ENCODE assay signal across 9 mouse cellular contexts in the genomic region with DNA sequence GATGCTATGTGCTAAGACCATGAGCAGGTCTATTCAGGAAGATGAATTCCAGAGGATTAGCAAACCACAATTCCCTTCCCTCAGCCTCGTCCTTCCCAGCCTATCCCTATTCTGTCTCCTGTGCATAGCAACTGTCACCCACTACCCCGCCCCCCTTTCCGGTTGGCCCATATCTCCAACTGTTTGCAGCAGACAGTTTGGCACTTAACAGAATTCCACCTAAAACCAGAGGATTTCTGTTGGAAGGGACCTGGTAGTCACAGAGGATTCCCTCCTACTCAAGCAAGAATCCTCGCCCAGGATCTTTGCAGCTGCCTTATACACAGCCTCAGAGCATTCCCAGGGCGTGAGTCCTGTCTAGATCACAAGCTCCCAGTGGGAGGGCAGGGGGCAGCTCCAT. TPM values are rescaled to one million over a fixed set of nuclear protein-coding genes. Genes with fewer than 3 reads are reported as not detected.
DNase-seq lines count a peak whose midpoint lies in the region; ATAC-seq and TF ChIP-seq lines count a peak whose summit lies in the region.
"Had no signal": no experiment of that assay in that cellular context is flagged by ENCODE, and none has a peak within 500 bp of the region (broad histone marks: within the 10 kb centered on the region; RNA-seq: fewer than 3 reads in every experiment).

No protein-coding gene starts in this region.

- H3K36me3 ChIP-seq in lung, embryonic 16.5 days (ENCODE audit: control insufficient read depth, insufficient read depth, low read length): no peaks in the 10 kb centered on the region
- H3K36me3 ChIP-seq in heart, embryonic 13.5 days: peaks cover 21% of the 10 kb centered on the region
- H3K36me3 ChIP-seq in myocyte (ENCODE audit: control insufficient read depth, insufficient read depth): peaks cover 8% of the 10 kb centered on the region
- H3K36me3 ChIP-seq: limb, embryonic 13.5 days had no signal

- no peak for TF ChIP-seq CTCF in gastrocnemius, adult 2 months (IDR thresholded peaks at IDR 0.05)
- no peak for TF ChIP-seq CTCF in lung, adult 2 months (IDR thresholded peaks at IDR 0.05; ENCODE audit: insufficient read depth, low read length)

- H3K9ac ChIP-seq in lung, embryonic 16.5 days (ENCODE audit: low read length): peak overlapping the region; percentile 17; the same call in 1 of the 2 replicates
- H3K9ac ChIP-seq in heart, embryonic 13.5 days: peak overlapping the region; percentile 9; the same call in 1 of the 2 replicates
- H3K9ac ChIP-seq: limb, embryonic 13.5 days had no signal

- no peak for DNase-seq in gastrocnemius, adult 2 months
- no peak for DNase-seq in gastrocnemius, postnatal 25 days
- no peak for DNase-seq in lung, adult 2 months
- DNase-seq in cerebellum, adult 9-11 months: no peak
- no peak for DNase-seq in cerebellum, postnatal 36 days

- 22% methylated on average over 5 of the region's 5 CpGs for WGBS in lung, embryonic 16.5 days
- WGBS in lung, adult 2 months: 51% methylated on average over 5 of the region's 5 CpGs
- WGBS in heart, embryonic 13.5 days: 35% methylated on average over 5 of the region's 5 CpGs

- no peak overlapping the region for H3ac ChIP-seq in myocyte (ENCODE audit: control insufficient read depth, insufficient read length)

- peaks cover 6% of the 10 kb centered on the region for H3K79me2 ChIP-seq in myocyte (ENCODE audit: control insufficient read depth, insufficient read depth)

- peaks cover 33% of the 10 kb centered on the region for H3K4me1 ChIP-seq in lung, embryonic 16.5 days (replicated peaks; ENCODE audit: control insufficient read depth, insufficient read depth, low read length)
- H3K4me1 ChIP-seq in lung, adult 2 months (ENCODE audit: control insufficient read depth, insufficient read depth, low read length): peaks cover 22% of the 10 kb centered on the region
- peaks cover 49% of the 10 kb centered on the region for H3K4me1 ChIP-seq in heart, embryonic 13.5 days

- no peaks in the 10 kb centered on the region for H3K9me3 ChIP-seq in lung, embryonic 16.5 days (ENCODE audit: control insufficient read depth, low read length)
- no peaks in the 10 kb centered on the region for H3K9me3 ChIP-seq in heart, embryonic 13.5 days
- H3K9me3 ChIP-seq: limb, embryonic 13.5 days had no signal

- H3K27me3 ChIP-seq in lung, embryonic 16.5 days (ENCODE audit: control insufficient read depth, insufficient read depth, low read depth, low read length): no peaks in the 10 kb centered on the region
- no peaks in the 10 kb centered on the region for H3K27me3 ChIP-seq in heart, embryonic 13.5 days (replicated peaks)
- no peaks in the 10 kb centered on the region for H3K27me3 ChIP-seq in myocyte (ENCODE audit: control insufficient read depth, insufficient read depth, insufficient read length)
- H3K27me3 ChIP-seq: limb, embryonic 13.5 days had no signal

- peak overlapping the region; percentile 51 for H3K27ac ChIP-seq in gastrocnemius, adult 2 months
- H3K27ac ChIP-seq in lung, embryonic 16.5 days (ENCODE audit: low read length): peak overlapping the region; percentile 81
- H3K27ac ChIP-seq in heart, embryonic 13.5 days (replicated peaks): peak overlapping the region; percentile 87
- H3K27ac ChIP-seq: limb, embryonic 13.5 days had no signal

- intact Hi-C loops in gastrocnemius, adult 2 months (cut with DNase I): no loop called here

- ATAC-seq in lung, embryonic 16.5 days (ENCODE audit: low read depth): peak; percentile 57
- ATAC-seq in heart, embryonic 13.5 days (ENCODE audit: extremely low read depth, insufficient number of reproducible peaks, low FRiP score, low TSS enrichment): no peak

- TF ChIP-seq POLR2A in lung, adult 2 months (IDR thresholded peaks at IDR 0.05; ENCODE audit: borderline replicate concordance, extremely low read depth, low read depth, low read length): no peak
- TF ChIP-seq POLR2A in myocyte (IDR thresholded peaks at IDR 0.05; ENCODE audit: insufficient read length, low read depth): no peak

- no peak overlapping the region for H3K4me2 ChIP-seq in lung, embryonic 16.5 days (ENCODE audit: low read depth, low read length)
- peak overlapping the region; percentile 14 for H3K4me2 ChIP-seq in heart, embryonic 13.5 days
- H3K4me2 ChIP-seq in myocyte (ENCODE audit: low read depth): peak overlapping the region; percentile 93
- H3K4me2 ChIP-seq: limb, embryonic 13.5 days had no signal

- H3K4me3 ChIP-seq in gastrocnemius, adult 2 months: no peak overlapping the region
- H3K4me3 ChIP-seq in lung, embryonic 16.5 days (ENCODE audit: low read length): no peak overlapping the region
- no peak overlapping the region for H3K4me3 ChIP-seq in lung, adult 2 months (replicated peaks; ENCODE audit: extremely low read depth, low read depth, low read length)
- no peak overlapping the region for H3K4me3 ChIP-seq in heart, embryonic 13.5 days
- no peak overlapping the region for H3K4me3 ChIP-seq in myocyte
- H3K4me3 ChIP-seq: limb, embryonic 13.5 days had no signal

TF ChIP-seq in myocyte, 11 proteins besides CTCF, POLR2A, EP300 and RAD21:
- no peak for TF ChIP-seq REST (IDR thresholded peaks at IDR 0.05; ENCODE audit: insufficient read depth, insufficient read length)
- no peak for TF ChIP-seq E2F4 (IDR thresholded peaks at IDR 0.05; ENCODE audit: insufficient read depth)
- TF ChIP-seq TCF3 (IDR thresholded peaks at IDR 0.05; ENCODE audit: insufficient read length, low read depth): no peak
- TF ChIP-seq CEBPB (IDR thresholded peaks at IDR 0.05; ENCODE audit: insufficient read depth, poor library complexity, severe bottlenecking): 0 out of 2 replicates have a peak, but pooled peaks have one; percentile 57
- peak; percentile 38 for TF ChIP-seq TCF12 (IDR thresholded peaks at IDR 0.05; ENCODE audit: insufficient read depth, poor library complexity, severe bottlenecking)
- peak in 2 of 3 experiments; percentile 50 to 65 for TF ChIP-seq MYOD1 (IDR thresholded peaks at IDR 0.05; ENCODE audit: control insufficient read depth in 1 of 3, insufficient read length in 2 of 3, low read depth in 2 of 3)
- TF ChIP-seq SRF (IDR thresholded peaks at IDR 0.05; ENCODE audit: control insufficient read depth, insufficient read length, low read depth): no peak
- TF ChIP-seq USF1 (IDR thresholded peaks at IDR 0.05; ENCODE audit: low read depth): no peak
- TF ChIP-seq POLR2AphosphoS2 (IDR thresholded peaks at IDR 0.05; ENCODE audit: insufficient read length, low read depth): no peak
- peak in 2 of 3 experiments; percentile 41 to 79 for TF ChIP-seq MYOG (IDR thresholded peaks at IDR 0.05; ENCODE audit: control insufficient read depth in 1 of 3, insufficient read depth in 1 of 3, insufficient read length in 2 of 3, low read depth in 2 of 3)
- TF ChIP-seq MAX (IDR thresholded peaks at IDR 0.05; ENCODE audit: low read depth): no peak

RNA-seq across cellular contexts. Expression of a gene that starts 4.4 kb away (rescaled TPM):
- total RNA-seq in gastrocnemius, adult 2 months (2021): 10 to 100 TPM; 24.9 to 26.6 TPM
- total RNA-seq in gastrocnemius, postnatal 25 days (2021): 10 to 100 TPM; 23.8 to 28.8 TPM
- polyA plus RNA-seq in lung, embryonic 16.5 days (2015; fragmentation: Nextera tagmentation; extraction: Ambion mirVana): 149 and 152 TPM in 2 replicates
- polyA plus RNA-seq in lung, adult 2 months (2012; rRNA removed): 96.8 and 123 TPM in 2 replicates
- polyA plus RNA-seq in heart, embryonic 13.5 days (2015; fragmentation: Nextera tagmentation; extraction: Ambion mirVana): 88.4 and 104 TPM in 2 replicates
- 169 TPM for polyA plus RNA-seq in myocyte (2012; fragmentation: generic; extraction: Trizol)

RNA-seq across cellular contexts. Expression of a gene that starts 9.1 kb away (rescaled TPM):
- total RNA-seq in gastrocnemius, adult 2 months (2021): 100 to 1,000 TPM in 1 of 2 experiments, 10 to 100 TPM in 1; 97.5 to 102 TPM
- 10 to 100 TPM; 97.2 to 99.9 TPM for total RNA-seq in gastrocnemius, postnatal 25 days (2021)
- polyA plus RNA-seq in lung, embryonic 16.5 days (2015; fragmentation: Nextera tagmentation; extraction: Ambion mirVana): 43.0 and 46.3 TPM in 2 replicates
- polyA plus RNA-seq in lung, adult 2 months (2012; rRNA removed): 74.6 and 91.7 TPM in 2 replicates
- polyA plus RNA-seq in heart, embryonic 13.5 days (2015; fragmentation: Nextera tagmentation; extraction: Ambion mirVana): 42.7 and 53.4 TPM in 2 replicates
- polyA plus RNA-seq in myocyte (2012; fragmentation: generic; extraction: Trizol): 544 TPM

RNA-seq across cellular contexts. Expression of a gene that starts 15.9 kb away (rescaled TPM):
- 10 to 100 TPM; 21.0 to 24.2 TPM for total RNA-seq in gastrocnemius, adult 2 months (2021)
- total RNA-seq in gastrocnemius, postnatal 25 days (2021): 10 to 100 TPM; 14.8 to 17.3 TPM
- 15.8 and 16.8 TPM in 2 replicates for polyA plus RNA-seq in lung, embryonic 16.5 days (2015; fragmentation: Nextera tagmentation; extraction: Ambion mirVana)
- 60.7 and 71.8 TPM in 2 replicates for polyA plus RNA-seq in lung, adult 2 months (2012; rRNA removed)
- 13.4 and 15.1 TPM in 2 replicates for polyA plus RNA-seq in heart, embryonic 13.5 days (2015; fragmentation: Nextera tagmentation; extraction: Ambion mirVana)
- 26.7 TPM for polyA plus RNA-seq in myocyte (2012; fragmentation: generic; extraction: Trizol)

RNA-seq across cellular contexts. Expression of a gene that starts 19.4 kb away (rescaled TPM):
- total RNA-seq in gastrocnemius, adult 2 months (2021): 10 to 100 TPM; 50.4 to 58.0 TPM
- total RNA-seq in gastrocnemius, postnatal 25 days (2021): 10 to 100 TPM; 44.2 to 49.7 TPM
- 217 and 246 TPM in 2 replicates for polyA plus RNA-seq in lung, embryonic 16.5 days (2015; fragmentation: Nextera tagmentation; extraction: Ambion mirVana)
- polyA plus RNA-seq in lung, adult 2 months (2012; rRNA removed): 291 and 435 TPM in 2 replicates
- polyA plus RNA-seq in heart, embryonic 13.5 days (2015; fragmentation: Nextera tagmentation; extraction: Ambion mirVana): 127 and 150 TPM in 2 replicates
- polyA plus RNA-seq in myocyte (2012; fragmentation: generic; extraction: Trizol): 107 TPM

RNA-seq across cellular contexts. Expression of a gene that starts 24.0 kb away (rescaled TPM):
- 10 to 100 TPM; 10.1 to 11.7 TPM for total RNA-seq in gastrocnemius, adult 2 months (2021)
- 10 to 100 TPM; 11.2 to 12.8 TPM for total RNA-seq in gastrocnemius, postnatal 25 days (2021)
- polyA plus RNA-seq in lung, embryonic 16.5 days (2015; fragmentation: Nextera tagmentation; extraction: Ambion mirVana): 31.6 and 33.2 TPM in 2 replicates
- 19.3 and 21.3 TPM in 2 replicates for polyA plus RNA-seq in lung, adult 2 months (2012; rRNA removed)
- 16.8 and 17.9 TPM in 2 replicates for polyA plus RNA-seq in heart, embryonic 13.5 days (2015; fragmentation: Nextera tagmentation; extraction: Ambion mirVana)
- 8.0 TPM for polyA plus RNA-seq in myocyte (2012; fragmentation: generic; extraction: Trizol)
